Mouse (Mus musculus): ENCODE data around the gene Clp1. TPM values are rescaled to one million over a fixed set of nuclear protein-coding genes. Genes with fewer than 3 reads are reported as not detected.

The Clp1 gene
- polyA plus RNA-seq, 1 experiment = 12.0 TPM

GRCm38 (mm10) chr2:84737451-84737925 is 10.3 kb upstream of the Clp1 start:
- Histone ChIP-seq H3K27ac (ENCODE audit: insufficient read depth, low read length) (no peak overlapping the region), H3K27me3 (ENCODE audit: control insufficient read depth, insufficient read depth, low read length) (no peaks in the 10 kb centered on the region), H3K4me1 (ENCODE audit: control insufficient read depth, insufficient read depth, low read length) (peaks cover 20% of the 10 kb centered on the region; the same call in 1 of the 2 replicates), H3K4me3 (replicated peaks; ENCODE audit: insufficient read depth, low read depth, low read length) (no peak overlapping the region)
- no peak for TF ChIP-seq CTCF (IDR thresholded peaks at IDR 0.05; ENCODE audit: borderline replicate concordance, insufficient read depth, low read depth, low read length)
- no peak for DNase-seq
- WGBS = 30% methylated on average over 8 of the region's 8 CpGs

DNA sequence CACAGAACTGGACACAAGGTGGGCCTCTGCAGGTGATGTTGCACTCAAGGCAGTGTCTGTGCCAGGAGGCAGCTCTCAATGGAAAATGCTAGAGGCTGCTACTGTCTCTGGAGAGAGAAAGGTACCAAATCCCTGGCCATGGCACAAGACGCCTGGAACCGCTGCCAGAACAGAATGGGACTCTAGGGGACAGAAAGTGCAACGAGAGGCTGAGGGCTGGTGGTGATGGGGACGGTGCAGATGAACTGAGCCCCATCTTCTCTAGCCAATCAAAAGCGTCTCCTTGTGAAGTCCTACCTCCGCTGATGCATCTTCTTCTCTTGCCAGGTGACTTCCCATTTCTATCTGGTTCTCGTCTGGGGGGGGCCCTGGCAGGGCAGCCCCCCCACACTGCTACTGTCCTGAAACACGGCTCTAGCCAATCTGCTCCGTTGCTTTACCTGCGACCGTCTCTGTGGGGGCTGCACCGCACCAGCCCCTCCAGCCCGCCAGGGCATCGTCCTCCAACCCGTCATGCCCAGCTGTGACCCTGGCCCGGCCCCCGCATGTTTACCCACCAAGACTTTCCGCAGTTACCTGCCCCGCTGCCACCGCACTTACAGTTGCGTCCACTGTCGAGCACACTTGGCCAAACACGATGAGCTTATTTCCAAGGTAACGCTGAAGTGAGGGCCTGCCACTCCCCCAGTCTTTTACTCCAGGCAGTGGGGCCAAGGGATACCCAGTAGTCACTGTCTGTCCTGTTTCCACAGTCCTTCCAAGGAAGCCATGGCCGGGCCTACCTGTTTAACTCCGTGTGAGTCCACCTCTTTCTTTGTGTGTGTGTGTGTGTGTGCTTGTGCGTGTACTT is 9.4 kb upstream of the Clp1 start:
- no peak overlapping the region for H3K27ac ChIP-seq (ENCODE audit: insufficient read depth, low read length)
- no peak for TF ChIP-seq POLR2A (IDR thresholded peaks at IDR 0.05; ENCODE audit: borderline replicate concordance, insufficient read depth, low read length)
- no peak for TF ChIP-seq CTCF (IDR thresholded peaks at IDR 0.05; ENCODE audit: borderline replicate concordance, insufficient read depth, low read depth, low read length)
- WGBS = 8% methylated on average over 27 of the region's 27 CpGs
- peak overlapping the region; percentile 43 for H3K4me3 ChIP-seq (replicated peaks; ENCODE audit: insufficient read depth, low read depth, low read length)
- no peaks in the 10 kb centered on the region for H3K27me3 ChIP-seq (ENCODE audit: control insufficient read depth, insufficient read depth, low read length)
- DNase-seq = peak; percentile 48 to 58
- peaks cover 20% of the 10 kb centered on the region; the same call in 1 of the 2 replicates for H3K4me1 ChIP-seq (ENCODE audit: control insufficient read depth, insufficient read depth, low read length)

- 8% methylated on average over 7 of the region's 7 CpGs for WGBS
- no peak overlapping the region for H3K27ac ChIP-seq (ENCODE audit: insufficient read depth, low read length)
- TF ChIP-seq CTCF (IDR thresholded peaks at IDR 0.05; ENCODE audit: borderline replicate concordance, insufficient read depth, low read depth, low read length) = no peak
- peak overlapping the region; percentile 96 for H3K4me3 ChIP-seq (replicated peaks; ENCODE audit: insufficient read depth, low read depth, low read length)
- H3K27me3 ChIP-seq (ENCODE audit: control insufficient read depth, insufficient read depth, low read length) = no peaks in the 10 kb centered on the region
- DNase-seq = peak in 1 of 2 experiments; percentile 37
- H3K4me1 ChIP-seq (ENCODE audit: control insufficient read depth, insufficient read depth, low read length) = peaks cover 20% of the 10 kb centered on the region; the same call in 1 of the 2 replicates
These were observed 8.3 kb upstream of the Clp1 start for GRCm38 (mm10) chr2:84735346-84735920.

- Histone ChIP-seq H3K4me3 (replicated peaks; ENCODE audit: insufficient read depth, low read depth, low read length) (peak overlapping the region; percentile 96), H3K27ac (ENCODE audit: insufficient read depth, low read length) (0 out of 2 replicates have a peak overlapping the region, but pooled peaks have one; percentile 84), H3K4me1 (ENCODE audit: control insufficient read depth, insufficient read depth, low read length) (peaks cover 20% of the 10 kb centered on the region; the same call in 1 of the 2 replicates), H3K27me3 (ENCODE audit: control insufficient read depth, insufficient read depth, low read length) (no peaks in the 10 kb centered on the region)
- 2% methylated on average over 2 of the region's 2 CpGs for WGBS
- TF ChIP-seq POLR2A (IDR thresholded peaks at IDR 0.05; ENCODE audit: borderline replicate concordance, insufficient read depth, low read length) (no peak), CTCF (IDR thresholded peaks at IDR 0.05; ENCODE audit: borderline replicate concordance, insufficient read depth, low read depth, low read length) (no peak)
- DNase-seq = peak in 1 of 2 experiments; percentile 46
These were observed 7.8 kb upstream of the Clp1 start for GRCm38 (mm10) chr2:84734919-84735318.

DNA sequence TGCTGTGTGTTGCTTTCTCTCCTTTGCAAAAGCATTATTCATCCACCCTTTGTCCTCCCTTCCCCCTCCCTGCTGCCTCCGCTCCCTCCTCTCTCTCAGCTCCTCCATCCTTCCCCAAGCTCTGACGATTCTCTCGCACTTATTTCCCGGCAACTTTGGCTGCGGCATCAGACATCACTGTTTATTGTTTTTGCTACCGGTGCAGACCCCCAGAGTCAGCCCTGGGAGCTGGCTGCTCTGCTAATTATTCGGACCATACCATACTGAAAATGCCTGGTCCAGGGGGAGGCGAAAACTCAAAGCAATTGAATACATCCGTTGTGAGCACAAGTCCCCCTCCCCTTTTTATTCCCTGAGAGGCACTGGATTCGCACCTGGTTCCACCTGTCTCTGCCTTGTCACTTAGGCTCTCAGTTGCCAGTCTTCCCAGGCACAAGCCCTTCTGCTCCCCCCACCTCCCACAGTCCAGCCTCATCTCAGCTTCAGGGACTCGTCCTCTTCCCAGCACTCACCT is 7.3 kb upstream of the Clp1 start:
- peak; percentile 62 to 69 for DNase-seq
- Histone ChIP-seq H3K4me3 (replicated peaks; ENCODE audit: insufficient read depth, low read depth, low read length) (peak overlapping the region; percentile 96), H3K27ac (ENCODE audit: insufficient read depth, low read length) (peak overlapping the region; percentile 84), H3K27me3 (ENCODE audit: control insufficient read depth, insufficient read depth, low read length) (no peaks in the 10 kb centered on the region), H3K4me1 (ENCODE audit: control insufficient read depth, insufficient read depth, low read length) (peaks cover 20% of the 10 kb centered on the region; the same call in 1 of the 2 replicates)
- WGBS = 0% methylated on average over 11 of the region's 11 CpGs
- no peak for TF ChIP-seq CTCF (IDR thresholded peaks at IDR 0.05; ENCODE audit: borderline replicate concordance, insufficient read depth, low read depth, low read length)
- TF ChIP-seq POLR2A (IDR thresholded peaks at IDR 0.05; ENCODE audit: borderline replicate concordance, insufficient read depth, low read length) = no peak

DNA sequence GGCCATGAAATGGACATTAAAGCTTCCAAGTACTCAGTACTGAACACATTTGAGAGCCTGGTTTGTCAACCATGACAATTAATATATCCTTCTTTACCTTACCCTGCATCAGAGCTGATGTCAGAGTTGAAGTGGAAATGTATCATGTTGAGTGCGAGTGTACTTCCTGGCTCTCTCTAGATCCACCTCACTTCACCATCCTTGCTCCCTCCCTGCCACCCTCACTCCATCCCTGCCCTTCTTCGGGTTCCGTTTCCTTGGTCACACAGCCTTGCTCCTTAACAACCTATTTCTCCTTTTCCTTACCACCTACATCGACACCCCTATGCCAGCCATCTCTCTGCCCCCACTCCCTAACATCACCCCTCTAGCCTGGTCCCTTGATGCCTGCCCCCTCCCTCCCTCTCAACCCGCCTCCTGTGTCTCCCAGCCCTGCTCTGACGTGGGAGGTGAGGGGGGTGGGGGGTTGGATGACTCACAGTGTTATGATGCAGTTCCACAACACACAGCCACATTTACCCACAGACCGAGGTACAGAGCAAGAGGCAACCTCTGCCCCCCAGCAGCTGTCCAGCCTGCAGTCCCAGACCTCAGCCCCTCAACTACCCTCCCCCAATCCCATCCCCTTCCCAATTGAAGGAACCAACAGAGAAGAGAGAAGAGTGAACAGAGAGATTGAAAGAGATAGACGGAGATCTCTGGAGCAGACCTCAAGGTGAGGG is 6.6 kb upstream of the Clp1 start, which contains the start of gene Ypel4:
TSS of gene Ypel4 (plus strand) at position 480 of the 722 bp plus-strand sequence.
- peak; percentile 91 to 93 for DNase-seq
- peak within 1 kb of the TSS; percentile 96 for H3K4me3 ChIP-seq (replicated peaks; ENCODE audit: insufficient read depth, low read depth, low read length)
- no peaks in the 10 kb centered on the region for H3K27me3 ChIP-seq (ENCODE audit: control insufficient read depth, insufficient read depth, low read length)
- under 1% methylated on average over 8 of the region's 8 CpGs for WGBS
- H3K27ac ChIP-seq (ENCODE audit: insufficient read depth, low read length) = peak within 1 kb of the TSS; percentile 84
- H3K4me1 ChIP-seq (ENCODE audit: control insufficient read depth, insufficient read depth, low read length) = peaks cover 20% of the 10 kb centered on the region; the same call in 1 of the 2 replicates
- TF ChIP-seq CTCF (IDR thresholded peaks at IDR 0.05; ENCODE audit: borderline replicate concordance, insufficient read depth, low read depth, low read length) = no peak
- TF ChIP-seq POLR2A (IDR thresholded peaks at IDR 0.05; ENCODE audit: borderline replicate concordance, insufficient read depth, low read length) = peak; percentile 98

- TF ChIP-seq CTCF (IDR thresholded peaks at IDR 0.05; ENCODE audit: borderline replicate concordance, insufficient read depth, low read depth, low read length) (no peak), POLR2A (IDR thresholded peaks at IDR 0.05; ENCODE audit: borderline replicate concordance, insufficient read depth, low read length) (no peak)
- WGBS = 74% methylated on average over 1 of the region's 1 CpGs
- DNase-seq = no peak
- Histone ChIP-seq H3K4me3 (replicated peaks; ENCODE audit: insufficient read depth, low read depth, low read length) (no peak overlapping the region), H3K27ac (ENCODE audit: insufficient read depth, low read length) (no peak overlapping the region), H3K4me1 (ENCODE audit: control insufficient read depth, insufficient read depth, low read length) (peaks cover 17% of the 10 kb centered on the region; the same call in 1 of the 2 replicates), H3K27me3 (ENCODE audit: control insufficient read depth, insufficient read depth, low read length) (no peaks in the 10 kb centered on the region)
These were observed 5.2 kb upstream of the Clp1 start for GRCm38 (mm10) chr2:84732394-84732793.

All from cerebellum, adult 2 months (tissue).